Mouse (Mus musculus) testis, adult 2 months (tissue): ENCODE measurements around the gene Armc3.

ENCODE experiments used
- CTCF ChIP-seq: fragments of 200-500 bp; IDR thresholded peaks from 2 replicates; pipeline ENCODE4 v1.5.1; 2012; ENCODE audit warnings: low read depth, mild to moderate bottlenecking, inconsistent platforms, low read length, moderate library complexity; ENCODE audit not compliant: control insufficient read depth, insufficient read depth, insufficient replicate concordance
- POLR2A ChIP-seq: fragments of 200-500 bp; IDR thresholded peaks from 2 replicates; pipeline ENCODE4 v1.6.1; 2012; ENCODE audit warnings: low read depth, mild to moderate bottlenecking, inconsistent platforms, low read length, moderate library complexity; ENCODE audit not compliant: control insufficient read depth

DNA sequence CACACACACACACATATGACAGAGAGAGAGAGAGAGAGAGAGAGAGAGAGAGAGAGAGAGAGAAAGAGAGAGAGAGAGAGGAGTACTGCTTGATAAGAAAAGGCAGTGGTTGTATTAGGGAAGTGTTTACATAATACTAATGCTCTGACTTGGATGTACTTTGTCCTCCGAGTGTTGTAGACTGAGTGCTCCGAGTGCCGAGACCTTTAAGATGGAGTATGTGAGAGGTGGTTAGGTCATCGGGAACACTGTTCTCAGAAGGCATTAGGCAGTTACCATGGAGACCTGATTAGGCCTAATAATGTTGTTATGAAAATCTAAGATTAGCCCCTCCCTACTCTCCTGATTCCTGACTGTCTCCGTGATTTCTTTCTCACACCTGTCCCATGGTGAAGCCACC lies 151.1 kb downstream of the Armc3 start:
- TF ChIP-seq CTCF (no peak), POLR2A (no peak)
